Mouse (Mus musculus) limb, embryonic 14.5 days (tissue): ENCODE data around the gene Gga3. TPM values are rescaled to one million over a fixed set of nuclear protein-coding genes. Genes with fewer than 3 reads are reported as not detected.

Experiments
- ATAC-seq: fragments of 200-750 bp; cut with Nextera tagmentation; 2 replicates; pipeline ENCODE4 v1.8.0; 2017; ENCODE audit warnings: low read depth, moderate number of reproducible peaks, moderate TSS enrichment; ENCODE audit not compliant: low FRiP score
- DNase-seq: peaks from one replicate; pipeline ENCODE4 v3.0.0-alpha.2; 2015; ENCODE audit warnings: low spot score
- H3K27ac ChIP-seq: fragments of 300-500 bp; sonication (generic); replicated peaks from 2 replicates; pipeline ENCODE4 v1.5.1; 2014; ENCODE audit warnings: low read depth, mild to moderate bottlenecking, low read length, moderate library complexity, mixed read lengths
- H3K27me3 ChIP-seq: fragments of 300-500 bp; sonication (generic); 2 replicates; pipeline ENCODE4 v1.6.1; 2014; ENCODE audit warnings: low read length, mixed read lengths; ENCODE audit not compliant: control insufficient read depth, insufficient read depth
- H3K36me3 ChIP-seq: fragments of 300-500 bp; sonication (generic); 2 replicates; pipeline ENCODE4 v1.6.1; 2014; ENCODE audit warnings: mild to moderate bottlenecking, low read length, moderate library complexity, mixed read lengths; ENCODE audit not compliant: control insufficient read depth, insufficient read depth
- H3K4me1 ChIP-seq: fragments of 300-500 bp; sonication (generic); 2 replicates; pipeline ENCODE4 v1.6.1; 2014; ENCODE audit warnings: antibody characterized with exemption, low read length, mixed read lengths; ENCODE audit not compliant: control insufficient read depth, insufficient read depth
- H3K4me2 ChIP-seq: fragments of 300-500 bp; sonication (generic); replicated peaks from 2 replicates; pipeline ENCODE4 v1.6.1; 2014; ENCODE audit warnings: low read depth, mild to moderate bottlenecking, low read length, moderate library complexity; ENCODE audit not compliant: severe bottlenecking
- H3K4me3 ChIP-seq: fragments of 300-500 bp; sonication (generic); replicated peaks from 2 replicates; pipeline ENCODE4 v1.5.1; 2014; ENCODE audit warnings: low read length
- H3K9ac ChIP-seq: fragments of 300-500 bp; sonication (generic); 2 replicates; pipeline ENCODE4 v1.6.1; 2014; ENCODE audit warnings: mild to moderate bottlenecking, low read depth, low read length, moderate library complexity; ENCODE audit not compliant: severe bottlenecking
- H3K9me3 ChIP-seq: fragments of 300-500 bp; sonication (generic); 2 replicates; pipeline ENCODE4 v1.6.1; 2016; ENCODE audit warnings: low read length; ENCODE audit not compliant: control insufficient read depth
- POLR2A ChIP-seq: fragments of 200-500 bp; IDR thresholded peaks from 2 replicates; pipeline ENCODE4 v1.8.0; 2012; ENCODE audit warnings: inconsistent platforms, mild to moderate bottlenecking, moderate library complexity, borderline replicate concordance; ENCODE audit not compliant: insufficient read depth, insufficient read length; ENCODE audit errors: extremely low read depth
- WGBS: fragments of 180-500 bp; shearing (Covaris S2); extraction: QIAGEN DNeasy Blood & Tissue Kit; methylation state at CpG from one replicate; pipeline ENCODE4 v1.1.7; 2014; 5-methylcytosine and 5-hydroxymethylcytosine counted together
- polyA plus RNA-seq, 2 experiments: library from polyadenylated mRNA; depleted of rRNA in 1 of 2; stranded (reverse) in 1 of 2; unstranded in 1 of 2; fragments of >200 nt; fragmentation: Nextera tagmentation in 1 of 2; extraction: Ambion mirVana in 1 of 2; gene quantifications; 2 replicates each; pipeline versions ENCODE4 v1.2.1 to v1.2.3; 2012 to 2014

Gga3 gene
- 39.5 and 48.2 TPM in 2 replicates for polyA plus RNA-seq (2012; rRNA removed)
- polyA plus RNA-seq (2014; fragmentation: Nextera tagmentation; extraction: Ambion mirVana): 17.7 and 19.1 TPM in 2 replicates

DNA sequence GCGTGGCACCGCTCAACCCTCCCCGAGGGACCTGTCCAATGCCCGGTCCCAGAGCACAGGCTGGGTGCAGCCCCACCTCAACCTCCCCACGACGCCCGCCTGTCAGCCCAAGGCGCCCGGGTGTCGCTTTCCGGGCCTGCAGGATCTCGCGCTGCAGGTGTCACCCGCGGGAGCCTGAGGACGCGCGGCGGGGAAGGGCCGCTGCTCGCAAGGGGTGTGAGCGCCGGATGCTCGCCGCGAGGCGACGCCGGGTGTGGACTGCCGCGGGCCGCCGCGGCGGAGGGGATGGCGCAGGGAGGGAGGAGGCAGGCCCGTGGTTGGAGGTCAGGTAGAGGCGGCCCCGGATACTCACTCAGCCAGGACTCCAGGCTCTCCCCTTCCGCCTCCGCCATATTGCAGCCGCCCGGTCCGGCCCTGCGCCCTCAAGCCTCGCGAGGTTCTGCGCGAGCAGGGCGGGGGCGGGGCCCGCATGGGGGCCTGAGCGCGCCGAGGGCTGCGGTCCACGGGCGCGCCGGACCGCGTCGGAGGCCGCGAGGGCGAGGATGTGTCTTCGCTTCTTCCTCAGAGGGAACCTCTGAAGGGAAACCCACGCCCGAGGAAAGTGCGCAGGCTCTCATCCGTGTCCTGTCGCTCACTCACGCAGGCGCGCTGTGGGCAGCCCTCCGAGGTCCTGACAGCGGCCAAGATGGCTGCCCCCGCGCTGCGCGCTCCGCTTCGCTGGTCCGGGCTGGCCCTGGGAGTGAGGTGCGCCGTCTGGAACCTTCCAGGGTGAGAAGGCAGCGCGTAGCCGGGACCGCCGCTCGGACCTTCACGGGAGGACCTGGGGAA lies at the start of gene Gga3, which contains the start of gene Mrps7:
Gene Gga3, minus strand, starts transcription at position 576 of the 828 bp plus-strand sequence.
Gene Mrps7, plus strand, starts transcription at position 450 of the 828 bp plus-strand sequence.
- peak; percentile 96 for TF ChIP-seq POLR2A
- H3K4me1 ChIP-seq: peaks cover 14% of the 10 kb centered on the region
- H3K4me3 ChIP-seq: peak within 1 kb of the TSS; percentile 97
- H3K27me3 ChIP-seq: no peaks in the 10 kb centered on the region
- no peaks in the 10 kb centered on the region for H3K9me3 ChIP-seq
- H3K36me3 ChIP-seq: peaks cover 48% of the 10 kb centered on the region
- 2% methylated on average over 52 of the region's 93 CpGs for WGBS
- peak within 1 kb of the TSS; percentile 90 for H3K9ac ChIP-seq
- DNase-seq (peak; percentile 80), ATAC-seq (peak; percentile 98)
- H3K4me2 ChIP-seq: peak within 1 kb of the TSS; percentile 94
- peak within 1 kb of the TSS; percentile 94 for H3K27ac ChIP-seq

- no peak for DNase-seq
- WGBS: 85% methylated on average over 3 of the region's 3 CpGs
- Histone ChIP-seq H3K4me3 (no peak overlapping the region), H3K27me3 (no peaks in the 10 kb centered on the region), H3K9ac (no peak overlapping the region), H3K36me3 (peaks cover 27% of the 10 kb centered on the region), H3K4me2 (no peak overlapping the region), H3K9me3 (no peaks in the 10 kb centered on the region), H3K4me1 (no peaks in the 10 kb centered on the region), H3K27ac (no peak overlapping the region)
- TF ChIP-seq POLR2A: no peak
- ATAC-seq: no peak
Observed at GRCm38 (mm10) chr11:115653194-115653593, 49.3 kb upstream of the Gga3 start.

GRCm38 (mm10) chr11:115651680-115652079 lies 47.8 kb upstream of the Gga3 start:
- H3K4me3 ChIP-seq: no peak overlapping the region
- no peak for DNase-seq
- H3K4me2 ChIP-seq: no peak overlapping the region
- no peaks in the 10 kb centered on the region for H3K9me3 ChIP-seq
- H3K4me1 ChIP-seq: no peaks in the 10 kb centered on the region
- H3K27me3 ChIP-seq: no peaks in the 10 kb centered on the region
- H3K9ac ChIP-seq: no peak overlapping the region
- H3K36me3 ChIP-seq: peaks cover 35% of the 10 kb centered on the region
- 75% methylated on average over 3 of the region's 3 CpGs for WGBS
- no peak overlapping the region for H3K27ac ChIP-seq
- ATAC-seq: no peak
- no peak for TF ChIP-seq POLR2A

DNA sequence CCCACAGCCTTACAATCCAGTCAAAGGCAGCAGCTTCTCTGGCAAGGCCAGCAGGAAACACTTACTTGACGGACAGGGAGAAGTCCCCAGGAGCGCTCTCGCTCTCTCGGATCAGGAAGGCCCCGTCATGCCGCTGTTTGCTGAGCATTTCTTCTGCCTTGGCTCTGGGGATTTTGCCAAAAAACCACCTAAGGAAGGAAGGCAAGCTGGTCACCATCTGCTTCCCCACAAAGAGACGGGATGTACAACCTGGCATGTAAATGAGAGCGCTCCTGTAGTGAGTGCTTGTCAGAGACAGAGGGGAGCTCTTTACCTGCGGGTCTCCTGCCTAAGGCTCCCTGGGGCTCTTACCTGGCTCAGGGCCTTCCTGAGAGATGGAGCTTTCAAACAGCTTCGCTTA lies 45.9 kb upstream of the Gga3 start:
- WGBS: 80% methylated on average over 10 of the region's 10 CpGs
- TF ChIP-seq POLR2A: no peak
- Histone ChIP-seq H3K36me3 (peaks cover 34% of the 10 kb centered on the region), H3K27ac (no peak overlapping the region), H3K4me3 (no peak overlapping the region), H3K4me1 (no peaks in the 10 kb centered on the region), H3K4me2 (no peak overlapping the region), H3K9ac (0 out of 2 replicates have a peak overlapping the region, but pooled peaks have one; percentile 8), H3K27me3 (no peaks in the 10 kb centered on the region), H3K9me3 (no peaks in the 10 kb centered on the region)
- ATAC-seq: no peak
- DNase-seq: no peak

- Histone ChIP-seq H3K36me3 (peaks cover 24% of the 10 kb centered on the region), H3K27ac (no peak overlapping the region), H3K4me2 (no peak overlapping the region), H3K27me3 (no peaks in the 10 kb centered on the region), H3K9me3 (no peaks in the 10 kb centered on the region), H3K4me3 (no peak overlapping the region), H3K9ac (no peak overlapping the region), H3K4me1 (no peaks in the 10 kb centered on the region)
- no peak for TF ChIP-seq POLR2A
- DNase-seq (peak; percentile 91), ATAC-seq (0 out of 2 replicates have a peak, but pooled peaks have one; percentile 56)
- WGBS: 54% methylated on average over 6 of the region's 6 CpGs
Observed at GRCm38 (mm10) chr11:115647459-115647858, 43.6 kb upstream of the Gga3 start.
